Mouse (Mus musculus): ENCODE data around the gene Bag6. TPM values are rescaled to one million over a fixed set of nuclear protein-coding genes. Genes with fewer than 3 reads are reported as not detected.

The Bag6 gene
- total RNA-seq (2021): 100 to 1,000 TPM; 217 to 220 TPM
- long read RNA-seq, experiment 1, transcript Bag6-201 (25 exons, 3,858 nt): major isoform, 8 of 133 reads
- long read RNA-seq, experiment 1, partial matches to known transcripts: 34 of 133 reads
- long read RNA-seq, experiment 1, other reads (novel, unspliced or antisense): 90 of 133 reads
- long read RNA-seq, experiment 2, transcript Bag6-201 (25 exons, 3,858 nt): major isoform, 8 of 120 reads
- long read RNA-seq, experiment 2, partial matches to known transcripts: 28 of 120 reads
- long read RNA-seq, experiment 2, other reads (novel, unspliced or antisense): 84 of 120 reads

- peak; percentile 95 for DNase-seq
These were observed at the start of gene Bag6 for GRCm38 (mm10) chr17:35134801-35135590. TSS of gene Bag6 (plus strand) at chr17:35135178.

DNA sequence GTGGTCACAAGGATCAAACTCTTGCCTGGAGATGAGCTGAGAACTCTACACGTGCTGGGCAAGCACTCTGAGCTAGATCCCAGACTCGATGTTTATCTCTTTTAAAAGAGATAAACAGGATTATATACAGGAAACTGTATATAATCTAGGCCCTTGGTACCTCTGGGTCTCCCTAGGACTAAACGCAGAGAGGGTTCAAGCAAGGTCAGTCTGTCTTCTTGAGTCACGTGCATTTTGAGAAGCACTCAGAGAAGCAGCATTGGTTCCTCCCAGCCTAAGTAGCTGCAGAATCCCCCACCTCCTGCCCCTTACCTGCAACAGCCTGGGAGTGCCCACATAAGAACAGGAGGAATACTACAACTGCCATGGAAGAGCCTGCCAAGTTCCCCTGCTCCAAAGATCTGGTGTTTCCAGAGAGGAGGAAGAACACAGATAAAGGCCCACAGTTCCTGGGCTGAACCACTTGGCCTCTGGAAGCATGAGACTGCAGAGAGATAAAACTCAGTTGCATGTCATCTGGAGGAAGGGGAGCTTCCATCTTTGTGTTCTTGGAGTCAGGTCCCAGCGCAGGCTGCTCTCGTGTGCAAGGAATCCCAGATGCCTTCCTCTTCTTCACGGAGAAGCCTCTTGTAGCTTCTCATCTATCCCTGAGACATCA lies 49.6 kb upstream of the Bag6 start, which contains the start of gene Ly6g6f:
Ly6g6f (minus strand) TSS at position 403 of the 658 bp plus-strand sequence.
- DNase-seq: no peak

DNA sequence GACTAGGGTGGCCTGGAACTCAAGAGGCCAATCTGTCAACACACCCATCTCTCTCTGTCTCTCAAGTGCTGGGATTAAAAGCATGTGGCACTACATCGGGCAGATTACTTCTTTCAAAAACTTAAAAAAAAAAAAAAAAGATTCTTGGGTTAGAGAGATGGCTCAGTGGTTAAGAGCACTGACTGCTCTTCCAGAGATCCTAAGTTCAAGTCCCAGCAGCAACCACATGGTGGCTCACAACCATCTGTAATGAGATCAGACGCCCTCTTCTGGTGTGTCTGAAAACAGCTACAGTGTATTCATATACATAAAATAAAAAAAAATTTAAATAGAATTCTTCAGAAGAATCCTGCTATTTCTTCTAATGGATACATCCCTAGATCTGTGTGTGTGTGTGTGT lies 46.8 kb upstream of the Bag6 start:
- DNase-seq: no peak

DNA sequence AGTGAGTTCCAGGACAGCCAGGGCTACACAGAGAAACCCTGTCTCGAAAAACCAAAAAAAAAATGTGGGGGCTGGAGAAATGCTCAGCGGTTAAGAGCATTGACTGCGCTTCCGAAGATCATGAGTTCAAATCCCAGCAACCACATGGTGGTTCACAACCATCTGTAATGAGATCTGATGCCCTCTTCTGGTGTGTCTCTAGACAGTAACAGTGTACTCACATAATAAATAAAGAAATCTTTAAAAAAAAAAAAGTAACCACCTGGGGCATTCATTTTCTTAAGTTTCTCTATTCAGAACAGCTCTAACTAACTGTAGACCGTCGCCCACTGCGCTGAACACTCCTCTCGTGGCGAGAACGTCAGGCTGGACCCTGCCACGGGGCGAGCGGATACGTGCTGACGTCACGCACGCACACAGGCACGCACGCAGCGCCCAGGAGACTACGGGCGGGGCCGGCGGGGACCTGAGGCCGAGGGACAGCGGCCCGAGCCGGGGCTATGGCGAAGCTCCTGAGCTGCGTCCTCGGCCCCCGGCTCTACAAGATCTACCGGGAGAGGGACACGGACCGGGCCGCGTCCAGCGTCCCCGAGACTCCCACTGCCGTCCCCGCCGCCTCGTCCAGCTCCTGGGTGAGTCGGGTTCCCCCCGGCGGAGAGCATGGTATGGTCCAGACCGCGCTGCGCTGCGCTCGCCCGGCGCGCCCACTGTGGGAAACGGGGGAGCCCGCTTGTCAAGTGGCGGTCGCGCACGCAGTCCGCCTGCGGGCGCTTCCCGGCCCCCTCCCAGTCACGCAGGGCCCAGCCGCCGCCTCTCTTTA lies 45.9 kb upstream of the Bag6 start, which contains the start of gene Abhd16a:
Abhd16a (plus strand) TSS at position 439 of the 820 bp plus-strand sequence.
- DNase-seq: peak; percentile 93

DNA sequence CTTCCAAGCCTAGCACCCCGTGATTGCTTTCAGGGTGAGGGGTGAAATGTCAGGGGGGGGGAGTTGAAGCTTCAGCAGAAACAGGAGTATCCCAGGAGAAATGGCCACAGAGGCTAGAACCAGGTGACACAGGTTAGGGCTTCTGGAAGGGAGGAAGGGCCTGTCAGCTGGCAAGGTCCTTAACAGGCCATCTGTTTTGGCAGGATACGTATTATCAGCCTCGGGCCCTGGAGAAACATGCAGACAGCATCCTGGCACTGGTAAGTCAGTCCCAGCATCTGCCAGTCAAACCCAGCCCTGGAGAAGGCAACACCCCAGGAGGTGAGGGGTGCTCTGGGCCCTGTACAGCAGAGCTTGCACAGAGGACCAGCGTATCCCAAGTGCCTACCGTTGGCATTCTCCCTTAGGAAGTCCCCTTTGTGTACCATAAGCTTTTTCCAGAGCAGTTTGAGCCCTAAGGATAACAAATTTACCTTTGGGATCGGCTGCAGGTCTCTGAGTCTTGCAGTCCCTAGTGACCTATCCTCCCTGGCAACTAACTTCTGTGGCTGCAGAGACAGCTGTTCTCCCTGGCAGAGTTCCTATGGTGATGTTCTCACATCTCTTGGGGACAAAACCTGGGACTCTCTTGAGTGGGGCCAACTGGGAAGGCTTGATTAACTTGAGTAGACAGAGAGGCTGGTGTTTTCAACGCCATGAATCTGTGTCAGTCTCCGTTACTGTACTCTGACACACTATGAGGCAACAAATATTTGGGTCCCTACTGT lies 44.6 kb upstream of the Bag6 start:
- DNase-seq: no peak

DNA sequence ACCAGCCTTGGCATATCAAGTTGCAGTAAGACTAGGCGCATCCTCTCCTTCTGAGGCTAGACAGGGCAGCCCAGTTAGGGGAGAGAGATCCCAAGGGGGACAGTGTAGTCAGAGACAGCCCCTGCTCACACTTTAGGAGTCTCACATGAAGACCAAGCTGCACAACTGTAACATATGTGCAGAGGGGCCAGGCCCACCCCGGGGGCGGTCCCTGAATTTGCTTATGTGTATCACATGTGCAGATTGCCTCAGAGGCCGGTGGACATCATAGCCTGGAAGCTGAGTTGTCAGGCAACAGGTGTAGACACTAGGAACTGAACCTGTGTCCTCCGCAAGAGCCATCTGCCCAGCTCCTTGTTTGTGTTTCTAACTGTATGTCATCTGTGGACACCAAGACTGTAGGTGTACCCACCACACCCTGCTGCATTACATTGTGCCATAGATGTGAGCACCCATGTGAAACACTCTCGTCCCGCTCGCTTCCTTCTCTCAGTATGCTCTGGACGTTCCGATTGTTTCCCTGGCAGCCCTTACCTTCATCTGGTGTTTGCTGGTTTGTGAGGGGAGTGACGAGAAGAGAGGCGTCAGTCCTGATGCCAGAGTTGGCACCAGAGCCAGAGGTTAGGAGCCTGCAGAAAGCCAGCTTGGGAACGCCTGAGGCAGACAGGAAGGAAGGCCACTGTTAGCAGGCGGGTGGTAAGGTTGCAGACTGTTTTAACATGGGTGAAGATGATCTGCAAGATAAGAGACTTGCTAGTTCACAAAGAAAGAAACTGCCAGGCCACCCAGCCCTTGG lies 42.4 kb upstream of the Bag6 start:
- no peak for DNase-seq

GRCm38 (mm10) chr17:35094475-35095365 lies 40.3 kb upstream of the Bag6 start:
- DNase-seq: no peak

GRCm38 (mm10) chr17:35096597-35096996 lies 38.4 kb upstream of the Bag6 start:
- DNase-seq: no peak

GRCm38 (mm10) chr17:35097164-35097655 lies 37.8 kb upstream of the Bag6 start:
- no peak for DNase-seq

DNA sequence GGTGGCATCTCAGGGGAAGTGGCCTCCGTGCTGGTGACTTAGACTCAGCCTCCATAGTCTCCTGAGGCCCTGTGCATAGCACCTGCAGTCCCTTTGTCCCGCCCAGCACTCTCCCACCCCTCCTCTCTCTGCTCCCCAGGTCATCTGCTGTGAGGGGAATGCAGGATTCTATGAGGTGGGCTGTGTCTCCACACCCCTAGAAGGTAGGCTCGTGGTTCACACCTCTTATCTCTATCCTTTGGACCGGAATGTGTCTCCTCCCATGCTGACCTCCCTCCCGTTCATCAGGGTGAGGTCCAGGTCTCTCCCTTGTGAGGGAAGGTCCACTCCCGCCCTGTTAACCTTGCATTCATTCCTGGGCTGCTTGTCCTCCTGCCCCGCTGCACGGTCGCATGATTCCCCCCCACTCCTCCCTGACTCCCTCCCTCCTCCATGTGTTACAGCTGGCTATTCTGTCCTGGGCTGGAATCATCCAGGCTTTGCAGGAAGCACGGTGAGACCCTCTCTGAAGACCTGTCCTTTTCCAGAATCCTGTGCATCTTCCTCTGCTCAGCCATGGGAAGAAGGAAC lies 34.7 kb upstream of the Bag6 start:
- DNase-seq: no peak

DNA sequence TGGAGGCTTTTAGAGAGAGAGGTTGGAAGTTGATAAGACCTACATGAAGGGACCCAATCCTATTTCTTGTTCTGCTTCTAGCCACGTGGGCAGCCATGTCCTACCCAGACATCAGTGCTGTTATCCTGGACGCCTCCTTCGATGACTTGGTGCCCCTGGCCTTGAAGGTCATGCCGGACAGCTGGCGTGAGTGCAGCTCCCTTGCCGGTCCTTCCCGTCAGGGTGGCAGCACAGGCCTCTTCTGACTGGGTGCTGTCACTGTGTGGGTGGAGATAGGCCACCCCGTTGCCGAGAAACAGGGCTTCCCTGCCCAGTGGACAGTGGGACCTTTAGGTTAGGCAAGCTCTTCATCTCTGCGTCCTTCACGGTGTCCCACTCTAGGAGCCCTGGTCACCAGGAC lies 33.8 kb upstream of the Bag6 start:
- DNase-seq: no peak

DNA sequence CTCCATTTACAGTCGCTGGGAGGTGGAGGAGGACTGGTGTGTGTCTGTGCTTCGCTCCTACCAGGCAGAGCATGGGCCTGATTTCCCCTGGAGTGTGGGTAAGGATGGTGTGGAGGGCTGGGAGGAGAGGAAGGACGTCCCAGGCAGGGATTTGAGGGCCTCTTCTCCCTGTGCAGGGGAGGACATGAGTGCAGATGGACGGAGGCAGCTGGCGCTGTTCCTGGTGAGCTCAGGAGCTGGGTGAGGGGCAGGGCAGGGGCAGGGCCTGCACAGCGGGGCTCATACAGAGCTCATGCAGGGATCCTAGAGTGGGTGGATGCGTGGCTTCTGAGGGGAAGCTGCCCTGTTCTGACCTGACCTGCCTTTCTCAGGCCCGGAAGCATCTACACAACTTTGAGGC lies 32.7 kb upstream of the Bag6 start:
- no peak for DNase-seq

- DNase-seq: no peak
These were observed 31.7 kb upstream of the Bag6 start for GRCm38 (mm10) chr17:35103221-35103690.

DNA sequence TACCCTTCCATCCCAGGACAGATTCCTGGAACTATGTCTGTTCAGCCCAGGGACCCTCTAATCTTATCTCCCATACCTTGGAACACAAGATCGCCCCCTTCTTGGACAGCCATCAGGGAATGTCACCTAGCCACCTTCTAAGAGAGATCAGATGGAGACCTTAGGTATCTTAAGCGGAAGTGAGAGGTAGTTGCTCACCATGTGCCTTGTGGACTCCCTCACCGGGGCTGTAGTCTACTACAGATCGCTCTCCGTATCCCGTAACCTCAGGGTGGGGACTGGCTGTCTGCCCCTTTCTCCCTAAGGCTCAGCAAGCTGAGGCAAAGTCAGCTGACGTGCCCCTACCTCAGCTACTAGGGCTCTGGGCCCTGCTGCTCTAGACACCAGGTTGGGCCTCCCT lies 30.9 kb upstream of the Bag6 start:
- DNase-seq: no peak

DNA sequence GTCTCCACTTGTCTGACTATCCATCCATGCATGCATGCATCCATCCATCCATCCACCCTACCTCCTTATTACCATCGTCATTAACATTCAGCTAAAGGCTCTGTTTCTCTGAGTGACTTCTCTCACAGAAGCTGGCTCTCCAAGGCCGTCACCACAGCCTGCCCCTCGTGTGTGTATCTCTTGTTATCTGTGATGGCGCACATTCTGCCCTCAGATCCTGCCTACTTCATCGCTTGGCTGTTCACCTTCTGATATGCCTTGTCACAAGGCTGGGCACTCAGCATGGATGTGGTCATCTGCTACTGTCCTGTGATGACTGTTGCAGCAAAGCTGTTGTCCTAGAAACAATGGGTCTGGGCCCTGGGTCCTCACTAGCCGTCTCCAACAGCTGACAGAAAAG lies 30.2 kb upstream of the Bag6 start:
- DNase-seq: no peak

- DNase-seq: no peak
These were observed 29.1 kb upstream of the Bag6 start for GRCm38 (mm10) chr17:35105740-35106389.

DNA sequence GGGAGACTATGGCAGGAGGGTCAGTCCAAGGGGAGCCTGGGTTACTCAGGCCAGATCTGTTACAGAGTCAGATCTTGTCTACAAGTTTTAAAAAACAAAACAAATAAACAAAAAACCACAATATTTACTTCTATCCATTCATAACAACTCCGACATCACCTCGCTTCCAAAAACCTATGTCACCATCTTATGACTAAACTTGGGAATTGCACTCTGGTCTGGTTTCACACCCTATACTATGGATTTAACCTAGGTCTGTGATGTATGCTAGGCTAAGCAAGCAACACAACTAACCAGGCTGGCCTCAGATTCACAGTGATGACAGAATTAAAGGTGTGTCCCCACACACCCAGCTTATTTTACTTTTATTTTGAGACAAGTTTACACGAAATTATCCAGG lies 28.5 kb upstream of the Bag6 start:
- DNase-seq: no peak

GRCm38 (mm10) chr17:35108097-35108496 lies 26.9 kb upstream of the Bag6 start, which contains the start of gene Ly6g5c:
TSS of gene Ly6g5c (plus strand) at chr17:35108279.
- DNase-seq: no peak
